Mouse (Mus musculus) cerebellum, adult 11-12 months (tissue): ENCODE data around the gene Tspyl1.
"Not testable (repeated sequence)": the region's sequence is repeated elsewhere in the genome, so short reads cannot be mapped to it uniquely, and the experiment has no call there.

Source experiments
- DNase-seq: peaks from one replicate; pipeline ENCODE4 v3.0.0; 2022

The Tspyl1 gene

GRCm38 (mm10) chr10:34281962-34282388 lies at the start of gene Tspyl1:
Tspyl1 (plus strand) TSS chr10:34282190.
- DNase-seq: peak; percentile 96

GRCm38 (mm10) chr10:34233418-34233817 lies 48.6 kb upstream of the Tspyl1 start:
- no peak for DNase-seq

GRCm38 (mm10) chr10:34233931-34234745 lies 47.9 kb upstream of the Tspyl1 start:
- DNase-seq: no peak

GRCm38 (mm10) chr10:34235384-34235783 lies 46.6 kb upstream of the Tspyl1 start:
- no peak for DNase-seq

GRCm38 (mm10) chr10:34236569-34236968 lies 45.4 kb upstream of the Tspyl1 start:
- no peak for DNase-seq

GRCm38 (mm10) chr10:34238536-34238935 lies 43.5 kb upstream of the Tspyl1 start:
- DNase-seq: no peak

- no peak for DNase-seq
These were observed 37.2 kb upstream of the Tspyl1 start for GRCm38 (mm10) chr10:34244745-34245144.

GRCm38 (mm10) chr10:34246106-34246505 lies 35.9 kb upstream of the Tspyl1 start:
- no peak for DNase-seq

GRCm38 (mm10) chr10:34247757-34248156 lies 34.2 kb upstream of the Tspyl1 start:
- DNase-seq: no peak

- no peak for DNase-seq
These were observed 32.4 kb upstream of the Tspyl1 start for GRCm38 (mm10) chr10:34249594-34249993.

- not testable (repeated sequence) for DNase-seq
These were observed 29.2 kb upstream of the Tspyl1 start for GRCm38 (mm10) chr10:34252833-34253232.

GRCm38 (mm10) chr10:34265106-34265505 lies 16.9 kb upstream of the Tspyl1 start:
- DNase-seq: no peak

GRCm38 (mm10) chr10:34267312-34268070 lies 14.5 kb upstream of the Tspyl1 start:
- DNase-seq: no peak

GRCm38 (mm10) chr10:34271681-34272080 lies 10.3 kb upstream of the Tspyl1 start:
- no peak for DNase-seq

- peak; percentile 42 for DNase-seq
These were observed 1.3 kb upstream of the Tspyl1 start for GRCm38 (mm10) chr10:34280591-34281175.

- DNase-seq: peak; percentile 23
These were observed 604 bp upstream of the Tspyl1 start for GRCm38 (mm10) chr10:34281211-34281961.

GRCm38 (mm10) chr10:34282420-34283238 lies 639 bp downstream of the Tspyl1 start:
- peak; percentile 75 for DNase-seq

- DNase-seq: no peak
These were observed 14.9 kb downstream of the Tspyl1 start for GRCm38 (mm10) chr10:34296911-34297298.

GRCm38 (mm10) chr10:34297299-34297979 lies 15.4 kb downstream of the Tspyl1 start, which contains the start of gene Tspyl4:
Tspyl4 (plus strand) TSS chr10:34297442.
- DNase-seq: peak; percentile 95

GRCm38 (mm10) chr10:34297980-34298753 lies 16.2 kb downstream of the Tspyl1 start:
- DNase-seq: peak; percentile 58
